Mouse (Mus musculus): ENCODE data around the gene Gm6899. TPM values are rescaled to one million over a fixed set of nuclear protein-coding genes. Genes with fewer than 3 reads are reported as not detected.

Gene Gm6899
- not detected in 2 replicates for polyA plus RNA-seq (2014; fragmentation: Nextera tagmentation; extraction: Ambion mirVana)

GRCm38 (mm10) chr11:26593061-26594059 is at the start of gene Gm6899, which contains the start of gene Vrk2:
Gm6899 (plus strand) TSS chr11:26593241.
Vrk2 (minus strand) TSS chr11:26593999.
- Histone ChIP-seq H3K36me3 (ENCODE audit: control insufficient read depth, insufficient read depth, low read length) (no peaks in the 10 kb centered on the region), H3K4me1 (ENCODE audit: control insufficient read depth, insufficient read depth, low read length) (no peaks in the 10 kb centered on the region), H3K9me3 (ENCODE audit: control insufficient read depth, low read length) (no peaks in the 10 kb centered on the region), H3K27me3 (ENCODE audit: control insufficient read depth, insufficient read depth, low read length) (no peaks in the 10 kb centered on the region), H3K9ac (replicated peaks; ENCODE audit: low read length) (peak within 1 kb of the TSS; percentile 69), H3K4me3 (replicated peaks; ENCODE audit: low read depth, low read length) (peak within 1 kb of the TSS; percentile 57), H3K27ac (replicated peaks; ENCODE audit: low read depth, low read length) (0 out of 2 replicates have a peak within 1 kb of the TSS, but pooled peaks have one; percentile 1), H3K4me2 (ENCODE audit: low read length) (peak within 1 kb of the TSS; percentile 96)
- DNase-seq (peak; percentile 78), ATAC-seq (ENCODE audit: low FRiP score, low TSS enrichment) (peak; percentile 94)
- WGBS = under 1% methylated on average over 59 of the region's 60 CpGs

DNA sequence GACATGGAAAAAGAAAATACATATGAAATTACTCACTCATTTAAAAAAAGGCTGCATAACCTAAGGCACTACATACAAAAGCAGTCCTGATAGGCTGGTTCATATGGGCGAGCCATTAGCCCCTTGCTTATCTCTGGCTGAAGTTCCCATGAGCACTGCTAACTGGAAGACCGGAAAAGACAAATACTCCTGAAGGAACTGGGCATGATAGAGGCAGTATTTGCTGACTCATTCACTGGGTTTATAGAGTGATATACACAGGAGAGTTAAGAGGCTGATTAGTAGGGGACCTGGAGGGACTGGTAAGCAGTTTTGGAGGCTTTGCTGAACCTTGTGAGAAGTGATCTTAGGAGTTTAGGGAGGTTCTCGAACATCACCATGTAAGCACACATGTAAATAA is 41.5 kb upstream of the Gm6899 start:
- Histone ChIP-seq H3K27ac (replicated peaks; ENCODE audit: low read depth, low read length) (no peak overlapping the region), H3K4me1 (ENCODE audit: control insufficient read depth, insufficient read depth, low read length) (no peaks in the 10 kb centered on the region), H3K27me3 (ENCODE audit: control insufficient read depth, insufficient read depth, low read length) (no peaks in the 10 kb centered on the region), H3K4me3 (replicated peaks; ENCODE audit: low read depth, low read length) (no peak overlapping the region), H3K9ac (replicated peaks; ENCODE audit: low read length) (no peak overlapping the region), H3K36me3 (ENCODE audit: control insufficient read depth, insufficient read depth, low read length) (no peaks in the 10 kb centered on the region), H3K4me2 (ENCODE audit: low read length) (no peak overlapping the region), H3K9me3 (ENCODE audit: control insufficient read depth, low read length) (no peaks in the 10 kb centered on the region)
- ATAC-seq (ENCODE audit: low FRiP score, low TSS enrichment) (no peak), DNase-seq (no peak)
- 92% methylated on average over 3 of the region's 3 CpGs for WGBS

DNA sequence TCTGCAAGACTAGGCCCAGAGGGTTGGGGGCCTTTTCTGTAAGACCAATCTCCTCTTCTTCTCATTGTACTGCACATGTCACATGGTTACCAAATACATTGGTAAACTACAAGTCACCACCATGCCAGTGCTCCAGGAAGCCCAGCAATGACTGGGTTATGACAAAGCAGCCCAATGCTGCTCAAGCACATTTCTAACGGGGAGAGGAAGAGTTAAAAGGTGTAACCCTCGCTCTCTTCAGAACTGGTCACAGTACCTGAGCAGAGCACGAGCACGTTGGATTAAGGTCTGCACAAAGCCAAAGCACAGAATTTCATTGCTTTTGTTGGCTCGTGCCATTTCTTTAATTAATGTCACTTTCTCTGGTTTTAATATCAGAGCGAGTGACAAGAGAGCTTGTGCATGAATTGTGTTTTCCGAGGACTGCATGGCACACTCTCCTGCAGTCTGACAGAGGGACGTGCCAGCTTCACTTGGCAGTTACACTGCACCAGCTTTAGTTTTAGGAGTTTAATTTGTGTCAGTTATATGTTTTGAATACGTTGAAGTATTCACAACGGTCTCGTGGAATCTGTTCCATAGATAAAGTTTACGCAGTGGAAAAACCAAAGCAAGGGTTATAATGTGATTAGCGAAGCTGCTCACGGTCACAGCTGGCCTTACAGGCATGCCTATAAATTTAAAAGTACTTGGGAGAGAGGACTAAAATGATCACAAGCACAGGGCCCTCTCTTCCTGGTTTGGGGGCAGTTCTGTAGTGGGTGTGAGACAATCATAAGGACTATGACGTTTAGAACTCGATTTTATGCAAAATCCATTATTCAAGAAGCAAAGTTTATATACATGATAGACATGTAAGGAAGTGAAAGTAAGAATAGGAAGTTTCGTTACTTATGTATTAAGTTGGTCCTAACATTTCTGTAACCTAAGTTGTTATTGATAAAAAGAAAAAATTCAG is 7.4 kb upstream of the Gm6899 start:
- ATAC-seq (ENCODE audit: low FRiP score, low TSS enrichment) (no peak), DNase-seq (no peak)
- Histone ChIP-seq H3K27ac (replicated peaks; ENCODE audit: low read depth, low read length) (no peak overlapping the region), H3K9me3 (ENCODE audit: control insufficient read depth, low read length) (no peaks in the 10 kb centered on the region), H3K27me3 (ENCODE audit: control insufficient read depth, insufficient read depth, low read length) (no peaks in the 10 kb centered on the region), H3K36me3 (ENCODE audit: control insufficient read depth, insufficient read depth, low read length) (no peaks in the 10 kb centered on the region), H3K4me3 (replicated peaks; ENCODE audit: low read depth, low read length) (no peak overlapping the region), H3K4me1 (ENCODE audit: control insufficient read depth, insufficient read depth, low read length) (no peaks in the 10 kb centered on the region), H3K4me2 (ENCODE audit: low read length) (no peak overlapping the region), H3K9ac (replicated peaks; ENCODE audit: low read length) (no peak overlapping the region)
- 62% methylated on average over 17 of the region's 17 CpGs for WGBS

- 80% methylated on average over 6 of the region's 6 CpGs for WGBS
Measured at GRCm38 (mm10) chr11:26586367-26587183, 6.5 kb upstream of the Gm6899 start.

DNA sequence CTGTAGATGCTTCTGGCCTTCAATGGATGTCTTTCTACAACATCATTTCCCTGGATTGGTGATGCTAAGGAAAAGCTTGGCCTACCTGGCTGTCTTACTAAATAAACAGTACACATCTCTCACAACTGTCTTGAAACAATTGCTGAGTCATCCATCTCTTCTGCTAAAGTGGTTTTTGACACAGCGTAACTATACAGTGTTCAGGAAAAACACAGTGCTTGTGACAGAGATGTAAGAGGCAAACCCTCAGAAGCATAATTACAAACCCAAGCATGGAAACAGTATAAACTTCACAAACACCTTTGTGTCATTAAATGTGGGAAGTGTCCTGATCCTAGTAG is 5.9 kb upstream of the Gm6899 start:
- WGBS = 96% methylated on average over 1 of the region's 1 CpGs
- Histone ChIP-seq H3K9me3 (ENCODE audit: control insufficient read depth, low read length) (no peaks in the 10 kb centered on the region), H3K27me3 (ENCODE audit: control insufficient read depth, insufficient read depth, low read length) (no peaks in the 10 kb centered on the region), H3K36me3 (ENCODE audit: control insufficient read depth, insufficient read depth, low read length) (no peaks in the 10 kb centered on the region), H3K4me2 (ENCODE audit: low read length) (no peak overlapping the region), H3K27ac (replicated peaks; ENCODE audit: low read depth, low read length) (no peak overlapping the region), H3K4me3 (replicated peaks; ENCODE audit: low read depth, low read length) (no peak overlapping the region), H3K4me1 (ENCODE audit: control insufficient read depth, insufficient read depth, low read length) (no peaks in the 10 kb centered on the region), H3K9ac (replicated peaks; ENCODE audit: low read length) (no peak overlapping the region)
- ATAC-seq (ENCODE audit: low FRiP score, low TSS enrichment) (no peak), DNase-seq (no peak)

More at GRCm38 (mm10) chr11:26586367-26587183, 6.5 kb upstream of the Gm6899 start:
- H3K36me3 ChIP-seq (ENCODE audit: control insufficient read depth, insufficient read depth, low read length) = no peaks in the 10 kb centered on the region
- no peak overlapping the region for H3K9ac ChIP-seq (replicated peaks; ENCODE audit: low read length)
- H3K27ac ChIP-seq (replicated peaks; ENCODE audit: low read depth, low read length) = no peak overlapping the region
- 0 out of 2 replicates have a peak, but pooled peaks have one; percentile 34 for ATAC-seq (ENCODE audit: low FRiP score, low TSS enrichment)
- H3K27me3 ChIP-seq (ENCODE audit: control insufficient read depth, insufficient read depth, low read length) = no peaks in the 10 kb centered on the region
- H3K4me1 ChIP-seq (ENCODE audit: control insufficient read depth, insufficient read depth, low read length) = no peaks in the 10 kb centered on the region
- H3K4me2 ChIP-seq (ENCODE audit: low read length) = no peak overlapping the region
- DNase-seq = peak; percentile 23
- no peak overlapping the region for H3K4me3 ChIP-seq (replicated peaks; ENCODE audit: low read depth, low read length)
- no peaks in the 10 kb centered on the region for H3K9me3 ChIP-seq (ENCODE audit: control insufficient read depth, low read length)

DNA sequence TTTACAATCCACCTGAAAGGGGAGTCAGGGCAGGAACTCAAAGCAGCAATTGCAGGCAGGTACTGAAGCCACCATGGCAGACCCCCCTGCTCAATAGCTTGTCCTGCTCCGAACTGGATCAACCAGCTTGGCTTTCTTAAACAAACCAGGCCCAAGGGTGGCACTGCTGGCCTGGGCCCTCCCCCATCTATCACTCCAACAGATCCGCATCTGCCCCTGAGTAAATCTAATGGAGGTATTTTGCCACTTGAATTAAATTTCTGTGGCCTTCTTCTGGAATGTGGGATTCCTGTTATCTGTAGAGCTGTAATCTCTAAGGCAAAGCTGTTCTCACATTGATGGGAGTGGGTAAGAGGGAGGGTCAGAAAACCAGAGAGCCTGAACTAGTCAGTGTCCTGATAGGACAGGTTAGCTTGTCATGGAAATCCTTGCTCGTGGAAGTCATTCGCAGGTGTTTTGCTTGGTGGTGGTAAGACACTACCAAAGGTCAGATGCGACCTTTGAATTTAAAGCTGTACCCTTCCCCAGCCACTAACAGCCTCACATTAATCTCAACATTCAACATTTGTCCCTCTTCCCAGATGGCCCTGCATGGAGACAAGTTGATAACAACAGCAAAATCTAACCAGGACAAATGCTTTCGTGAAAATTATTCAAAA is 517 bp upstream of the Gm6899 start:
- WGBS = 19% methylated on average over 6 of the region's 6 CpGs
- Histone ChIP-seq H3K4me2 (ENCODE audit: low read length) (peak overlapping the region; percentile 96), H3K36me3 (ENCODE audit: control insufficient read depth, insufficient read depth, low read length) (no peaks in the 10 kb centered on the region), H3K9me3 (ENCODE audit: control insufficient read depth, low read length) (no peaks in the 10 kb centered on the region), H3K4me3 (replicated peaks; ENCODE audit: low read depth, low read length) (peak overlapping the region; percentile 57), H3K4me1 (ENCODE audit: control insufficient read depth, insufficient read depth, low read length) (no peaks in the 10 kb centered on the region), H3K27me3 (ENCODE audit: control insufficient read depth, insufficient read depth, low read length) (no peaks in the 10 kb centered on the region), H3K27ac (replicated peaks; ENCODE audit: low read depth, low read length) (0 out of 2 replicates have a peak overlapping the region, but pooled peaks have one; percentile 1), H3K9ac (replicated peaks; ENCODE audit: low read length) (peak overlapping the region; percentile 69; the same call in 1 of the 2 replicates)
- ATAC-seq (ENCODE audit: low FRiP score, low TSS enrichment) (0 out of 2 replicates have a peak, but pooled peaks have one; percentile 13), DNase-seq (no peak)

- no peak for ATAC-seq (ENCODE audit: low FRiP score, low TSS enrichment)
- H3K36me3 ChIP-seq (ENCODE audit: control insufficient read depth, insufficient read depth, low read length) = no peaks in the 10 kb centered on the region
- no peak overlapping the region for H3K9ac ChIP-seq (replicated peaks; ENCODE audit: low read length)
- DNase-seq = no peak
- H3K4me1 ChIP-seq (ENCODE audit: control insufficient read depth, insufficient read depth, low read length) = no peaks in the 10 kb centered on the region
- H3K4me2 ChIP-seq (ENCODE audit: low read length) = no peak overlapping the region
- no peaks in the 10 kb centered on the region for H3K9me3 ChIP-seq (ENCODE audit: control insufficient read depth, low read length)
- no peak overlapping the region for H3K27ac ChIP-seq (replicated peaks; ENCODE audit: low read depth, low read length)
- WGBS = 82% methylated on average over 1 of the region's 1 CpGs
- H3K4me3 ChIP-seq (replicated peaks; ENCODE audit: low read depth, low read length) = no peak overlapping the region
- no peaks in the 10 kb centered on the region for H3K27me3 ChIP-seq (ENCODE audit: control insufficient read depth, insufficient read depth, low read length)
Measured at GRCm38 (mm10) chr11:26594487-26594886, 1.4 kb downstream of the Gm6899 start.

Data from midbrain, embryonic 14.5 days (tissue).